8 mouse cellular contexts compared by ENCODE assay signal in genomic region chr2:32776192-32776591, GRCm38 (mm10). TPM values are rescaled to one million over a fixed set of nuclear protein-coding genes. Genes with fewer than 3 reads are reported as not detected.
DNase-seq lines count a peak whose midpoint lies in the region; ATAC-seq lines count a peak whose summit lies in the region.

No protein-coding gene starts in this region.

- 17% methylated on average over 22 of the region's 22 CpGs for WGBS in kidney, embryonic 14.5 days
- WGBS in heart, embryonic 16.5 days = 22% methylated on average over 22 of the region's 22 CpGs
- WGBS in midbrain, embryonic 12.5 days = 17% methylated on average over 22 of the region's 22 CpGs

- peaks cover 6% of the 10 kb centered on the region; the same call in 1 of the 2 replicates for H3K4me1 ChIP-seq in kidney, embryonic 14.5 days (ENCODE audit: control insufficient read depth, insufficient read depth, low read length)
- peaks cover 8% of the 10 kb centered on the region for H3K4me1 ChIP-seq in heart, embryonic 16.5 days (ENCODE audit: control insufficient read depth, insufficient read depth, low read length)
- peaks cover 18% of the 10 kb centered on the region for H3K4me1 ChIP-seq in midbrain, embryonic 12.5 days

- intact Hi-C loops in left cerebral cortex, postnatal 36 days (cut with DNase I) = no loop called here

- H3K4me2 ChIP-seq in kidney, embryonic 14.5 days (replicated peaks; ENCODE audit: low read depth, low read length) = peak overlapping the region; percentile 88
- peak overlapping the region; percentile 76 for H3K4me2 ChIP-seq in heart, embryonic 16.5 days (ENCODE audit: low read depth, low read length)
- H3K4me2 ChIP-seq in midbrain, embryonic 12.5 days (replicated peaks) = peak overlapping the region; percentile 65

- no peak for DNase-seq in kidney, postnatal 14 days
- DNase-seq in MN1 (ENCODE audit: low spot score) = peak; percentile 76
- DNase-seq in cerebellum, adult 11-12 months = no peak
- no peak for DNase-seq in left cerebral cortex, postnatal 36 days (ENCODE audit: low spot score in 2 of 2)
- no peak for DNase-seq in cerebellum, postnatal 4 days (ENCODE audit: low spot score in 2 of 2)

- H3K27me3 ChIP-seq in kidney, embryonic 14.5 days (ENCODE audit: control insufficient read depth, insufficient read depth, low read length) = no peaks in the 10 kb centered on the region
- H3K27me3 ChIP-seq in heart, embryonic 16.5 days (ENCODE audit: control insufficient read depth, insufficient read depth, low read length) = no peaks in the 10 kb centered on the region
- H3K27me3 ChIP-seq in midbrain, embryonic 12.5 days = peaks cover 28% of the 10 kb centered on the region; the same call in 1 of the 2 replicates

- no peaks in the 10 kb centered on the region for H3K9me3 ChIP-seq in kidney, embryonic 14.5 days (ENCODE audit: control insufficient read depth, low read length)
- no peaks in the 10 kb centered on the region for H3K9me3 ChIP-seq in heart, embryonic 16.5 days (replicated peaks; ENCODE audit: control insufficient read depth, low read length)
- H3K9me3 ChIP-seq in midbrain, embryonic 12.5 days = no peaks in the 10 kb centered on the region

- no peaks in the 10 kb centered on the region for H3K36me3 ChIP-seq in kidney, embryonic 14.5 days (ENCODE audit: control insufficient read depth, insufficient read depth, low read length)
- H3K36me3 ChIP-seq in heart, embryonic 16.5 days (ENCODE audit: control insufficient read depth, insufficient read depth) = no peaks in the 10 kb centered on the region
- H3K36me3 ChIP-seq in midbrain, embryonic 12.5 days = no peaks in the 10 kb centered on the region

- H3K27ac ChIP-seq in kidney, embryonic 14.5 days (ENCODE audit: low read depth, low read length) = no peak overlapping the region
- no peak overlapping the region for H3K27ac ChIP-seq in heart, embryonic 16.5 days (ENCODE audit: low read length)
- no peak overlapping the region for H3K27ac ChIP-seq in midbrain, embryonic 12.5 days (replicated peaks)

- peak overlapping the region; percentile 61 for H3K4me3 ChIP-seq in kidney, embryonic 14.5 days (ENCODE audit: low read length)
- peak overlapping the region; percentile 58 for H3K4me3 ChIP-seq in heart, embryonic 16.5 days (ENCODE audit: low read length)
- H3K4me3 ChIP-seq in midbrain, embryonic 12.5 days = peak overlapping the region; percentile 70

- peak overlapping the region; percentile 50; the same call in 1 of the 2 replicates for H3K9ac ChIP-seq in kidney, embryonic 14.5 days (ENCODE audit: low read depth, low read length)
- H3K9ac ChIP-seq in heart, embryonic 16.5 days (ENCODE audit: low read length) = peak overlapping the region; percentile 49
- H3K9ac ChIP-seq in midbrain, embryonic 12.5 days (replicated peaks) = peak overlapping the region; percentile 52; the same call in 1 of the 2 replicates

- no peak for ATAC-seq in kidney, embryonic 14.5 days (ENCODE audit: low FRiP score, low TSS enrichment)
- no peak for ATAC-seq in heart, embryonic 16.5 days (replicated peaks; ENCODE audit: extremely low read depth, insufficient read depth, low FRiP score)
- no peak for ATAC-seq in midbrain, embryonic 12.5 days (ENCODE audit: low FRiP score, low read depth)

RNA-seq across cellular contexts. Expression of gene Ptrh1, which starts 0.6 kb away (rescaled TPM):
- polyA plus RNA-seq in kidney, embryonic 14.5 days (2014; fragmentation: Nextera tagmentation; extraction: Ambion mirVana) = 3.3 and 5.8 TPM in 2 replicates
- polyA plus RNA-seq in heart, embryonic 16.5 days (2015; fragmentation: Nextera tagmentation; extraction: Ambion mirVana) = 5.2 and 6.1 TPM in 2 replicates
- polyA plus RNA-seq in midbrain, embryonic 12.5 days (2016; fragmentation: Nextera tagmentation; extraction: Ambion mirVana) = 2.6 and 4.6 TPM in 2 replicates
- total RNA-seq in left cerebral cortex, postnatal 36 days (2021) = 1 to 10 TPM; 7.2 to 9.2 TPM

RNA-seq across cellular contexts. Expression of gene Ttc16, which starts 0.8 kb away (rescaled TPM):
- 0.30 TPM in 1 of 2 replicates, not detected in the other for polyA plus RNA-seq in kidney, embryonic 14.5 days (2014; fragmentation: Nextera tagmentation; extraction: Ambion mirVana)
- 0.34 and 0.43 TPM in 2 replicates for polyA plus RNA-seq in heart, embryonic 16.5 days (2015; fragmentation: Nextera tagmentation; extraction: Ambion mirVana)
- polyA plus RNA-seq in midbrain, embryonic 12.5 days (2016; fragmentation: Nextera tagmentation; extraction: Ambion mirVana) = 0.20 and 0.43 TPM in 2 replicates
- under 1 TPM; 0.41 to 0.72 TPM for total RNA-seq in left cerebral cortex, postnatal 36 days (2021)

RNA-seq across cellular contexts. Expression of gene Cfap157, which starts 8.0 kb away (rescaled TPM):
- polyA plus RNA-seq in kidney, embryonic 14.5 days (2014; fragmentation: Nextera tagmentation; extraction: Ambion mirVana) = 0.11 and 0.39 TPM in 2 replicates
- 0.53 and 0.70 TPM in 2 replicates for polyA plus RNA-seq in heart, embryonic 16.5 days (2015; fragmentation: Nextera tagmentation; extraction: Ambion mirVana)
- polyA plus RNA-seq in midbrain, embryonic 12.5 days (2016; fragmentation: Nextera tagmentation; extraction: Ambion mirVana) = 0.64 and 1.3 TPM in 2 replicates
- total RNA-seq in left cerebral cortex, postnatal 36 days (2021) = under 1 TPM in 1 of 2 experiments, not detected in 1; 0.29 TPM

RNA-seq across cellular contexts. Expression of gene Tor2a, which starts 19.2 kb away (rescaled TPM):
- polyA plus RNA-seq in kidney, embryonic 14.5 days (2014; fragmentation: Nextera tagmentation; extraction: Ambion mirVana) = 75.6 and 76.8 TPM in 2 replicates
- 38.1 and 38.9 TPM in 2 replicates for polyA plus RNA-seq in heart, embryonic 16.5 days (2015; fragmentation: Nextera tagmentation; extraction: Ambion mirVana)
- polyA plus RNA-seq in midbrain, embryonic 12.5 days (2016; fragmentation: Nextera tagmentation; extraction: Ambion mirVana) = 50.2 and 53.4 TPM in 2 replicates
- total RNA-seq in left cerebral cortex, postnatal 36 days (2021) = 10 to 100 TPM; 27.8 to 29.9 TPM

RNA-seq across cellular contexts. Expression of gene 6330409D20Rik, which starts 35.4 kb away (rescaled TPM):
- not detected in 2 replicates for polyA plus RNA-seq in kidney, embryonic 14.5 days (2014; fragmentation: Nextera tagmentation; extraction: Ambion mirVana)
- polyA plus RNA-seq in heart, embryonic 16.5 days (2015; fragmentation: Nextera tagmentation; extraction: Ambion mirVana) = 0.17 and 0.26 TPM in 2 replicates
- polyA plus RNA-seq in midbrain, embryonic 12.5 days (2016; fragmentation: Nextera tagmentation; extraction: Ambion mirVana) = 2.8 and 3.5 TPM in 2 replicates
- 1 to 10 TPM; 2.5 to 3.2 TPM for total RNA-seq in left cerebral cortex, postnatal 36 days (2021)
